Mouse (Mus musculus) liver, embryonic 16.5 days (tissue): ENCODE results near the gene Cpox. TPM values are rescaled to one million over a fixed set of nuclear protein-coding genes. Genes with fewer than 3 reads are reported as not detected.

Experiments used
- ATAC-seq: fragments of 200-750 bp; cut with Nextera tagmentation; 2 replicates; pipeline ENCODE4 v1.8.0; 2017; ENCODE audit warnings: low read depth, mild to moderate bottlenecking, moderate number of reproducible peaks, moderate library complexity
- H3K27ac ChIP-seq: fragments of 300-500 bp; sonication (generic); 2 replicates; pipeline ENCODE4 v1.5.1; 2014; ENCODE audit warnings: mild to moderate bottlenecking, low read length
- H3K27me3 ChIP-seq: fragments of 300-500 bp; sonication (generic); 2 replicates; pipeline ENCODE4 v1.6.1; 2014; ENCODE audit warnings: low read depth, low read length, mixed read lengths; ENCODE audit not compliant: control insufficient read depth, insufficient read depth
- H3K36me3 ChIP-seq: fragments of 300-500 bp; sonication (generic); 2 replicates; pipeline ENCODE4 v1.6.1; 2014; ENCODE audit warnings: mild to moderate bottlenecking; ENCODE audit not compliant: control insufficient read depth, insufficient read depth
- H3K4me1 ChIP-seq: fragments of 300-500 bp; sonication (generic); 2 replicates; pipeline ENCODE4 v1.6.1; 2014; ENCODE audit warnings: low read depth, low read length, mixed read lengths; ENCODE audit not compliant: control insufficient read depth
- H3K4me2 ChIP-seq: fragments of 300-500 bp; sonication (generic); 2 replicates; pipeline ENCODE4 v1.6.1; 2014; ENCODE audit warnings: low read depth, low read length, mixed read lengths
- H3K4me3 ChIP-seq: fragments of 300-500 bp; sonication (generic); 2 replicates; pipeline ENCODE4 v1.5.1; 2014; ENCODE audit warnings: low read depth, mild to moderate bottlenecking, low read length
- H3K9ac ChIP-seq: fragments of 300-500 bp; sonication (generic); 2 replicates; pipeline ENCODE4 v1.6.1; 2014; ENCODE audit warnings: low read depth, low read length
- H3K9me3 ChIP-seq: fragments of 300-500 bp; sonication (generic); replicated peaks from 2 replicates; pipeline ENCODE4 v1.6.1; 2016; ENCODE audit warnings: low read length; ENCODE audit not compliant: control insufficient read depth
- WGBS: fragments of 180-500 bp; shearing (Covaris S2); extraction: QIAGEN DNeasy Blood & Tissue Kit; methylation state at CpG from one replicate; pipeline ENCODE4 v1.1.7; 2014; ENCODE audit not compliant: insufficient replicate concordance; 5-methylcytosine and 5-hydroxymethylcytosine counted together
- polyA plus RNA-seq: library from polyadenylated mRNA; unstranded; fragments of >200 nt; fragmentation: Nextera tagmentation; extraction: Ambion mirVana; gene quantifications from 2 replicates; pipeline ENCODE4 v1.2.1, GENCODE M21; 2015

Gene Cpox
- polyA plus RNA-seq, 1 experiment from 2014 or later: 399 TPM

DNA sequence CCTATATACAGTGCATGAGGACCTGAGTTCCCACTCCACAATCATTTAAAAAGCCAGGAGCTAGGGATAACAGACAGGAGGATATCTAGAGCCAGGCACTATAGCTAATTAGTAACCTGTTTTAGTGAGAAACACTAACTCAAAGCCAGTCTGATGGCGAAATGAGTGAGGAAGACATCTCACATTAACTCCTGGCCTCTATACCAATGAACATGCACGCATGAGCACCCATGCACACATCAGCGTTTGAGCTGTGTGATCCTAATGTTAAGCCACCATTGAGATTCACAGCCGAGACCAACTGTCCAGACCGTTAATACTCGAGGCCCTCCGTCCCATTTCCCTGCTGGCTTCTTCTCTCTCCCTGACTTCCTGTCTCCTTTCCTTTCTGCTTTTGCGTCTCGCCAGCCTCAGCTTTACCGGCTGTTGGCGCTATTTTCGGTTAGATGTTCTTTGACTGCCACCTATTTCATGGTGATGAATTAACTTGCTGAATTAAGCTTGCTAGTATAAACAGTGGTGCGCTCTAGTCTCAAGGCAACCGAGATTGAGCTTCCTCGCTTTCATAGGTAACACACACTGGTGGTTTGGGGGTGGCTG is 3.8 kb downstream of the Cpox start:
- H3K27me3 ChIP-seq: no peaks in the 10 kb centered on the region
- no peak for ATAC-seq
- H3K4me2 ChIP-seq: peak overlapping the region; percentile 65
- H3K9me3 ChIP-seq: no peaks in the 10 kb centered on the region
- H3K4me3 ChIP-seq: peak overlapping the region; percentile 97
- H3K36me3 ChIP-seq: peaks cover 61% of the 10 kb centered on the region
- peak overlapping the region; percentile 77 for H3K27ac ChIP-seq
- H3K9ac ChIP-seq: peak overlapping the region; percentile 100
- WGBS: 91% methylated on average over 15 of the region's 15 CpGs
- peaks cover 52% of the 10 kb centered on the region for H3K4me1 ChIP-seq

GRCm38 (mm10) chr16:58675256-58675655 is 5.2 kb downstream of the Cpox start:
- H3K27ac ChIP-seq: peak overlapping the region; percentile 77
- peak overlapping the region; percentile 100 for H3K9ac ChIP-seq
- peaks cover 45% of the 10 kb centered on the region for H3K4me1 ChIP-seq
- peak overlapping the region; percentile 97 for H3K4me3 ChIP-seq
- H3K36me3 ChIP-seq: peaks cover 65% of the 10 kb centered on the region
- 89% methylated on average over 13 of the region's 13 CpGs for WGBS
- H3K27me3 ChIP-seq: no peaks in the 10 kb centered on the region
- peak overlapping the region; percentile 65 for H3K4me2 ChIP-seq
- H3K9me3 ChIP-seq: no peaks in the 10 kb centered on the region
- ATAC-seq: no peak

GRCm38 (mm10) chr16:58676156-58676555 is 6.1 kb downstream of the Cpox start:
- Histone ChIP-seq H3K4me2 (peak overlapping the region; percentile 65), H3K9me3 (no peaks in the 10 kb centered on the region), H3K27me3 (no peaks in the 10 kb centered on the region), H3K4me3 (peak overlapping the region; percentile 45), H3K36me3 (peaks cover 73% of the 10 kb centered on the region), H3K4me1 (peaks cover 45% of the 10 kb centered on the region), H3K9ac (peak overlapping the region; percentile 32), H3K27ac (peak overlapping the region; percentile 46)
- ATAC-seq: peak; percentile 12
- 64% methylated on average over 7 of the region's 7 CpGs for WGBS

GRCm38 (mm10) chr16:58676633-58677032 is 6.5 kb downstream of the Cpox start:
- 36% methylated on average over 3 of the region's 3 CpGs for WGBS
- ATAC-seq: peak; percentile 67
- H3K4me1 ChIP-seq: peaks cover 45% of the 10 kb centered on the region
- H3K4me3 ChIP-seq: peak overlapping the region; percentile 45
- peak overlapping the region; percentile 32 for H3K9ac ChIP-seq
- H3K36me3 ChIP-seq: peaks cover 78% of the 10 kb centered on the region
- peak overlapping the region; percentile 46 for H3K27ac ChIP-seq
- no peaks in the 10 kb centered on the region for H3K9me3 ChIP-seq
- no peaks in the 10 kb centered on the region for H3K27me3 ChIP-seq
- peak overlapping the region; percentile 65 for H3K4me2 ChIP-seq

GRCm38 (mm10) chr16:58677491-58677890 is 7.4 kb downstream of the Cpox start:
- ATAC-seq: no peak
- Histone ChIP-seq H3K27ac (peak overlapping the region; percentile 69), H3K4me1 (peaks cover 45% of the 10 kb centered on the region), H3K27me3 (no peaks in the 10 kb centered on the region), H3K4me2 (peak overlapping the region; percentile 32), H3K9me3 (no peaks in the 10 kb centered on the region), H3K4me3 (peak overlapping the region; percentile 33), H3K9ac (0 out of 2 replicates have a peak overlapping the region, but pooled peaks have one; percentile 23), H3K36me3 (peaks cover 81% of the 10 kb centered on the region)
- 84% methylated on average over 5 of the region's 5 CpGs for WGBS

DNA sequence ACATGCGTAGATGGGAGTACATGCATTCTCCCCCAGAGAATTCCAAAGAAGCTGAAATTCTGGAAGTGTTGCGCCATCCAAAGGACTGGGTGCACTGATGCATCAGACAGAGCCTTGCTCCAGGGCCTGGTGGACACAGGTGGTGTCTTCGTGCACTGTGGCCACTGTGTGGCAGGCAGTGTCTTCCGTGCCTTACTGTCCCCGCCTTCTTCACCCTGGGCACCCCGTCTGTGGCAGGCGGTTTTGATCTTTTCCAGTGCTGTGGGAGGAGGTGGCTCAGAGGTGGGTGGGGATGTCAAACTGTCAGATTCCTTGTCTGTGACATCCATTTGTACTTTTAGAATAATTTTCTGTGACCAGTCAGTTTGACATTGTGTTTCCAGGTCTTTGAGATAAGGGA is 8.6 kb downstream of the Cpox start:
- Histone ChIP-seq H3K36me3 (peaks cover 74% of the 10 kb centered on the region), H3K9ac (no peak overlapping the region), H3K4me1 (peaks cover 42% of the 10 kb centered on the region), H3K27ac (0 out of 2 replicates have a peak overlapping the region, but pooled peaks have one; percentile 5), H3K4me3 (no peak overlapping the region), H3K4me2 (no peak overlapping the region), H3K27me3 (no peaks in the 10 kb centered on the region), H3K9me3 (no peaks in the 10 kb centered on the region)
- 58% methylated on average over 7 of the region's 7 CpGs for WGBS
- ATAC-seq: no peak

DNA sequence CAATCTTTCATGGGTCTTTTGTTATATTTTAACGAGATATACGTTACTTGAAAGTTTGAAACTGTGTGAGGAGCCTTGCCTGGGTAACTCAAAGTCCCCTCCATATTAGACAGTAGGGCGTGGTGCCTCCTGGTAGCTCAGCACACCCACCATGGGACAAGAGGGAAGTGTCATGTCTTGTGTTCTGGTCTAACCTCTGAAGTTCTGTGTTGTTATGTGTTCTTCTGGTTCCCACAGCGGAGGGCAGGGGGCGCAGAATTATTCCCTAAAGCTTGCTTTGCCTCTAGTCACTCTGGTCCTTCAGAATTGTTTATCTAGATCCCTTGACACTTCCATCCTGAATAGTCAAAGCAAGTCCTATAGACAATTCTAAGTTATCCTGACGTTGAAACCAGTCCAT is 12.0 kb downstream of the Cpox start:
- H3K4me3 ChIP-seq: no peak overlapping the region

GRCm38 (mm10) chr16:58682870-58683269 is 12.8 kb downstream of the Cpox start:
- no peaks in the 10 kb centered on the region for H3K27me3 ChIP-seq
- ATAC-seq: no peak
- no peak overlapping the region for H3K4me2 ChIP-seq
- peaks cover 34% of the 10 kb centered on the region for H3K36me3 ChIP-seq
- no peak overlapping the region for H3K9ac ChIP-seq
- no peak overlapping the region for H3K4me3 ChIP-seq
- H3K4me1 ChIP-seq: peaks cover 7% of the 10 kb centered on the region
- WGBS: 91% methylated on average over 7 of the region's 7 CpGs
- no peak overlapping the region for H3K27ac ChIP-seq
- H3K9me3 ChIP-seq: no peaks in the 10 kb centered on the region

More for the DNA sequence above, 12.0 kb downstream of the Cpox start:
- no peaks in the 10 kb centered on the region for H3K9me3 ChIP-seq
- no peak overlapping the region for H3K9ac ChIP-seq
- peak overlapping the region; percentile 42; the same call in 1 of the 2 replicates for H3K27ac ChIP-seq
- 92% methylated on average over 6 of the region's 6 CpGs for WGBS
- H3K4me2 ChIP-seq: no peak overlapping the region
- no peak for ATAC-seq
- peaks cover 15% of the 10 kb centered on the region for H3K4me1 ChIP-seq
- H3K27me3 ChIP-seq: no peaks in the 10 kb centered on the region
- H3K36me3 ChIP-seq: peaks cover 42% of the 10 kb centered on the region

GRCm38 (mm10) chr16:58683911-58684310 is 13.8 kb downstream of the Cpox start:
- H3K4me3 ChIP-seq: no peak overlapping the region
- WGBS: 80% methylated on average over 4 of the region's 4 CpGs
- ATAC-seq: no peak
- no peak overlapping the region for H3K4me2 ChIP-seq
- H3K9me3 ChIP-seq: no peaks in the 10 kb centered on the region
- peak overlapping the region; percentile 69 for H3K27ac ChIP-seq
- H3K4me1 ChIP-seq: no peaks in the 10 kb centered on the region; the same call in 1 of the 2 replicates
- H3K9ac ChIP-seq: no peak overlapping the region
- H3K27me3 ChIP-seq: no peaks in the 10 kb centered on the region
- peaks cover 25% of the 10 kb centered on the region for H3K36me3 ChIP-seq
